Mouse (Mus musculus) heart, embryonic 16.5 days (tissue): Measurements from ENCODE around the gene Abcb6. TPM values are rescaled to one million over a fixed set of nuclear protein-coding genes. Genes with fewer than 3 reads are reported as not detected.
A peak's percentile ranks its signal among the peaks of the same experiment; 100 is the strongest.

ENCODE experiments used
- ATAC-seq: fragments of 200-750 bp; cut with Nextera tagmentation; replicated peaks from 2 replicates; pipeline ENCODE4 v1.8.0; 2017; ENCODE audit warnings: moderate number of reproducible peaks; ENCODE audit not compliant: insufficient read depth, low FRiP score; ENCODE audit errors: extremely low read depth
- H3K27ac ChIP-seq: fragments of 300-500 bp; sonication (generic); 2 replicates; pipeline ENCODE4 v1.5.1; 2014; ENCODE audit warnings: mild to moderate bottlenecking, low read length, control low read depth, moderate library complexity
- H3K27me3 ChIP-seq: fragments of 300-500 bp; sonication (generic); 2 replicates; pipeline ENCODE4 v1.6.1; 2014; ENCODE audit warnings: low read length, mixed read lengths; ENCODE audit not compliant: control insufficient read depth, insufficient read depth
- H3K36me3 ChIP-seq: fragments of 300-500 bp; sonication (generic); 2 replicates; pipeline ENCODE4 v1.6.1; 2014; ENCODE audit not compliant: control insufficient read depth, insufficient read depth
- H3K4me1 ChIP-seq: fragments of 300-500 bp; sonication (generic); 2 replicates; pipeline ENCODE4 v1.6.1; 2014; ENCODE audit warnings: low read length, mixed read lengths; ENCODE audit not compliant: control insufficient read depth, insufficient read depth
- H3K4me2 ChIP-seq: fragments of 300-500 bp; sonication (generic); 2 replicates; pipeline ENCODE4 v1.6.1; 2014; ENCODE audit warnings: low read depth, mild to moderate bottlenecking, control low read depth, low read length
- H3K4me3 ChIP-seq: fragments of 300-500 bp; sonication (generic); 2 replicates; pipeline ENCODE4 v1.5.1; 2014; ENCODE audit warnings: mild to moderate bottlenecking, control low read depth, low read length
- H3K9ac ChIP-seq: fragments of 300-500 bp; sonication (generic); 2 replicates; pipeline ENCODE4 v1.6.1; 2014; ENCODE audit warnings: low read length, control low read depth
- H3K9me3 ChIP-seq: fragments of 300-500 bp; sonication (generic); replicated peaks from 2 replicates; pipeline ENCODE4 v1.6.1; 2016; ENCODE audit warnings: low read length; ENCODE audit not compliant: control insufficient read depth
- WGBS: fragments of 180-500 bp; shearing (Covaris S2); extraction: QIAGEN DNeasy Blood & Tissue Kit; methylation state at CpG from one replicate; pipeline ENCODE4 v1.1.7; 2014; 5-methylcytosine and 5-hydroxymethylcytosine counted together
- polyA plus RNA-seq: library from polyadenylated mRNA; unstranded; fragments of >200 nt; fragmentation: Nextera tagmentation; extraction: Ambion mirVana; gene quantifications from 2 replicates; pipeline ENCODE4 v1.2.1, GENCODE M21; 2015

The Abcb6 gene
- polyA plus RNA-seq, 1 experiment from 2014 or later, result 15.2 TPM

- ATAC-seq, result peak; percentile 89
- under 1% methylated on average over 24 of the region's 24 CpGs for WGBS
- Histone ChIP-seq H3K4me2 (peak overlapping the region; percentile 98), H3K27me3 (peaks cover 7% of the 10 kb centered on the region; the same call in 1 of the 2 replicates), H3K36me3 (peaks cover 8% of the 10 kb centered on the region), H3K27ac (peak overlapping the region; percentile 30; the same call in 1 of the 2 replicates), H3K4me1 (peaks cover 10% of the 10 kb centered on the region), H3K4me3 (peak overlapping the region; percentile 71), H3K9me3 (no peaks in the 10 kb centered on the region), H3K9ac (peak overlapping the region; percentile 72)
Measured at GRCm38 (mm10) chr1:75219078-75219477, 38.9 kb upstream of the Abcb6 start.

- Histone ChIP-seq H3K27me3 (peaks cover 7% of the 10 kb centered on the region; the same call in 1 of the 2 replicates), H3K9ac (peak overlapping the region; percentile 72), H3K36me3 (peaks cover 13% of the 10 kb centered on the region), H3K27ac (peak overlapping the region; percentile 30), H3K4me2 (peak overlapping the region; percentile 98), H3K4me3 (peak overlapping the region; percentile 71), H3K4me1 (peaks cover 10% of the 10 kb centered on the region), H3K9me3 (no peaks in the 10 kb centered on the region)
- WGBS, result 1% methylated on average over 38 of the region's 38 CpGs
- ATAC-seq, result peak; percentile 30; the same call in 1 of the 2 replicates
Measured at GRCm38 (mm10) chr1:75218227-75219001, 38.2 kb upstream of the Abcb6 start.

GRCm38 (mm10) chr1:75217893-75218226 is 37.7 kb upstream of the Abcb6 start:
- WGBS, result 2% methylated on average over 6 of the region's 6 CpGs
- no peak for ATAC-seq
- 0 out of 2 replicates have a peak overlapping the region, but pooled peaks have one; percentile 17 for H3K27ac ChIP-seq
- H3K9ac ChIP-seq, result peak overlapping the region; percentile 72
- peaks cover 17% of the 10 kb centered on the region for H3K36me3 ChIP-seq
- peak overlapping the region; percentile 98 for H3K4me2 ChIP-seq
- H3K4me1 ChIP-seq, result peaks cover 10% of the 10 kb centered on the region
- peaks cover 7% of the 10 kb centered on the region; the same call in 1 of the 2 replicates for H3K27me3 ChIP-seq
- peak overlapping the region; percentile 71 for H3K4me3 ChIP-seq
- H3K9me3 ChIP-seq, result no peaks in the 10 kb centered on the region

- Histone ChIP-seq H3K9ac (no peak overlapping the region), H3K4me1 (peaks cover 15% of the 10 kb centered on the region), H3K9me3 (no peaks in the 10 kb centered on the region), H3K27ac (no peak overlapping the region), H3K36me3 (peaks cover 20% of the 10 kb centered on the region), H3K4me2 (peak overlapping the region; percentile 98), H3K4me3 (peak overlapping the region; percentile 71; the same call in 1 of the 2 replicates), H3K27me3 (peaks cover 7% of the 10 kb centered on the region; the same call in 1 of the 2 replicates)
- no peak for ATAC-seq
- 62% methylated on average over 13 of the region's 13 CpGs for WGBS
Measured at GRCm38 (mm10) chr1:75216797-75217585, 36.8 kb upstream of the Abcb6 start.

GRCm38 (mm10) chr1:75215785-75216184 is 35.6 kb upstream of the Abcb6 start:
- no peak overlapping the region for H3K4me3 ChIP-seq
- no peak for ATAC-seq
- H3K4me1 ChIP-seq, result peaks cover 22% of the 10 kb centered on the region
- no peak overlapping the region for H3K27ac ChIP-seq
- H3K9ac ChIP-seq, result no peak overlapping the region
- H3K9me3 ChIP-seq, result no peaks in the 10 kb centered on the region
- WGBS, result 91% methylated on average over 9 of the region's 9 CpGs
- H3K27me3 ChIP-seq, result peaks cover 5% of the 10 kb centered on the region; the same call in 1 of the 2 replicates
- peaks cover 22% of the 10 kb centered on the region for H3K36me3 ChIP-seq
- no peak overlapping the region for H3K4me2 ChIP-seq

GRCm38 (mm10) chr1:75214886-75215285 is 34.7 kb upstream of the Abcb6 start:
- Histone ChIP-seq H3K9ac (no peak overlapping the region), H3K9me3 (no peaks in the 10 kb centered on the region), H3K36me3 (peaks cover 22% of the 10 kb centered on the region), H3K27me3 (no peaks in the 10 kb centered on the region; the same call in 1 of the 2 replicates), H3K4me1 (peaks cover 26% of the 10 kb centered on the region), H3K27ac (peak overlapping the region; percentile 32; the same call in 1 of the 2 replicates), H3K4me2 (no peak overlapping the region), H3K4me3 (no peak overlapping the region)
- WGBS, result 61% methylated on average over 5 of the region's 5 CpGs
- no peak for ATAC-seq

GRCm38 (mm10) chr1:75214442-75214841 is 34.2 kb upstream of the Abcb6 start:
- Histone ChIP-seq H3K36me3 (peaks cover 22% of the 10 kb centered on the region), H3K4me2 (no peak overlapping the region), H3K9ac (no peak overlapping the region), H3K9me3 (no peaks in the 10 kb centered on the region), H3K4me1 (peaks cover 24% of the 10 kb centered on the region), H3K27me3 (no peaks in the 10 kb centered on the region; the same call in 1 of the 2 replicates), H3K27ac (peak overlapping the region; percentile 30; the same call in 1 of the 2 replicates), H3K4me3 (no peak overlapping the region)
- no peak for ATAC-seq
- 73% methylated on average over 2 of the region's 2 CpGs for WGBS

- Histone ChIP-seq H3K4me2 (no peak overlapping the region), H3K27me3 (peaks cover 2% of the 10 kb centered on the region), H3K4me3 (no peak overlapping the region), H3K36me3 (peaks cover 22% of the 10 kb centered on the region), H3K27ac (no peak overlapping the region), H3K9ac (no peak overlapping the region), H3K9me3 (no peaks in the 10 kb centered on the region), H3K4me1 (peaks cover 23% of the 10 kb centered on the region)
- ATAC-seq, result no peak
- 72% methylated on average over 7 of the region's 7 CpGs for WGBS
Measured at GRCm38 (mm10) chr1:75213096-75213495, 32.9 kb upstream of the Abcb6 start.
